Mouse (Mus musculus) neural tube, embryonic 12.5 days (tissue): ENCODE data around the gene Tcirg1. TPM values are rescaled to one million over a fixed set of nuclear protein-coding genes. Genes with fewer than 3 reads are reported as not detected.

Experiments
- ATAC-seq: fragments of 200-750 bp; cut with Nextera tagmentation; 2 replicates; pipeline ENCODE4 v1.8.0; 2017; ENCODE audit warnings: low read depth, mild to moderate bottlenecking, moderate TSS enrichment, moderate library complexity; ENCODE audit not compliant: low FRiP score
- H3K27ac ChIP-seq: fragments of 300-500 bp; sonication (generic); 2 replicates; pipeline ENCODE4 v1.5.1; 2016
- H3K27me3 ChIP-seq: fragments of 300-500 bp; sonication (generic); replicated peaks from 2 replicates; pipeline ENCODE4 v1.6.1; 2016; ENCODE audit warnings: mild to moderate bottlenecking
- H3K36me3 ChIP-seq: fragments of 300-500 bp; sonication (generic); 2 replicates; pipeline ENCODE4 v1.6.1; 2016; ENCODE audit warnings: mild to moderate bottlenecking
- H3K4me1 ChIP-seq: fragments of 300-500 bp; sonication (generic); 2 replicates; pipeline ENCODE4 v1.6.1; 2016
- H3K4me2 ChIP-seq: fragments of 300-500 bp; sonication (generic); replicated peaks from 2 replicates; pipeline ENCODE4 v1.6.1; 2016; ENCODE audit warnings: mild to moderate bottlenecking
- H3K4me3 ChIP-seq: fragments of 300-500 bp; sonication (generic); 2 replicates; pipeline ENCODE4 v1.5.1; 2016
- H3K9ac ChIP-seq: fragments of 300-500 bp; sonication (generic); 2 replicates; pipeline ENCODE4 v1.6.1; 2016; ENCODE audit warnings: mild to moderate bottlenecking
- H3K9me3 ChIP-seq: fragments of 300-500 bp; sonication (generic); 2 replicates; pipeline ENCODE4 v1.6.1; 2016; ENCODE audit warnings: mild to moderate bottlenecking
- WGBS: fragments of 180-500 bp; shearing (Covaris S2); methylation state at CpG from one replicate; pipeline ENCODE4 v1.1.7; 2016; 5-methylcytosine and 5-hydroxymethylcytosine counted together
- polyA plus RNA-seq: library from polyadenylated mRNA; unstranded; fragments of >200 nt; fragmentation: Nextera tagmentation; extraction: Ambion mirVana; gene quantifications from 2 replicates; pipeline ENCODE4 v1.2.1, GENCODE M21; 2016

The Tcirg1 gene
- polyA plus RNA-seq, 1 experiment from 2014 or later: 22.0 TPM

- H3K4me3 ChIP-seq: no peak overlapping the region
- H3K27me3 ChIP-seq: no peaks in the 10 kb centered on the region
- no peak for ATAC-seq
- H3K4me2 ChIP-seq: no peak overlapping the region
- no peak overlapping the region for H3K27ac ChIP-seq
- no peaks in the 10 kb centered on the region for H3K9me3 ChIP-seq
- H3K36me3 ChIP-seq: peaks cover 75% of the 10 kb centered on the region
- no peak overlapping the region for H3K9ac ChIP-seq
- WGBS: 91% methylated on average over 8 of the region's 8 CpGs
- peaks cover 8% of the 10 kb centered on the region for H3K4me1 ChIP-seq
Measured at GRCm38 (mm10) chr19:3890181-3890580, 16.8 kb downstream of the Tcirg1 start.

GRCm38 (mm10) chr19:3889096-3889495, 17.8 kb downstream of the Tcirg1 start:
- H3K36me3 ChIP-seq: peaks cover 79% of the 10 kb centered on the region
- H3K27ac ChIP-seq: no peak overlapping the region
- no peaks in the 10 kb centered on the region for H3K4me1 ChIP-seq
- no peaks in the 10 kb centered on the region for H3K27me3 ChIP-seq
- H3K9ac ChIP-seq: no peak overlapping the region
- no peak overlapping the region for H3K4me2 ChIP-seq
- no peaks in the 10 kb centered on the region for H3K9me3 ChIP-seq
- 92% methylated on average over 5 of the region's 5 CpGs for WGBS
- H3K4me3 ChIP-seq: no peak overlapping the region
- ATAC-seq: no peak

GRCm38 (mm10) chr19:3884325-3884990, 22.5 kb downstream of the Tcirg1 start:
- H3K27ac ChIP-seq: no peak overlapping the region
- 88% methylated on average over 6 of the region's 6 CpGs for WGBS
- H3K4me1 ChIP-seq: no peaks in the 10 kb centered on the region

GRCm38 (mm10) chr19:3882214-3882613, 24.7 kb downstream of the Tcirg1 start:
- 86% methylated on average over 4 of the region's 4 CpGs for WGBS
- H3K27me3 ChIP-seq: no peaks in the 10 kb centered on the region
- no peak overlapping the region for H3K4me2 ChIP-seq
- no peak overlapping the region for H3K9ac ChIP-seq
- no peak overlapping the region for H3K27ac ChIP-seq
- peaks cover 24% of the 10 kb centered on the region; the same call in 1 of the 2 replicates for H3K36me3 ChIP-seq
- no peaks in the 10 kb centered on the region for H3K4me1 ChIP-seq
- H3K9me3 ChIP-seq: no peaks in the 10 kb centered on the region
- no peak overlapping the region for H3K4me3 ChIP-seq
- no peak for ATAC-seq

More at GRCm38 (mm10) chr19:3884325-3884990, 22.5 kb downstream of the Tcirg1 start:
- H3K9me3 ChIP-seq: no peaks in the 10 kb centered on the region
- no peak overlapping the region for H3K4me3 ChIP-seq
- no peak for ATAC-seq
- H3K4me2 ChIP-seq: no peak overlapping the region
- no peaks in the 10 kb centered on the region for H3K27me3 ChIP-seq
- peaks cover 33% of the 10 kb centered on the region for H3K36me3 ChIP-seq
- no peak overlapping the region for H3K9ac ChIP-seq

- WGBS: 94% methylated on average over 6 of the region's 6 CpGs
- Histone ChIP-seq H3K4me2 (no peak overlapping the region), H3K36me3 (peaks cover 10% of the 10 kb centered on the region; the same call in 1 of the 2 replicates), H3K27ac (no peak overlapping the region), H3K9ac (no peak overlapping the region), H3K9me3 (no peaks in the 10 kb centered on the region), H3K4me1 (no peaks in the 10 kb centered on the region), H3K27me3 (no peaks in the 10 kb centered on the region), H3K4me3 (no peak overlapping the region)
- ATAC-seq: no peak
Measured at GRCm38 (mm10) chr19:3880054-3880848, 26.7 kb downstream of the Tcirg1 start.

- Histone ChIP-seq H3K4me2 (no peak overlapping the region), H3K27ac (no peak overlapping the region), H3K4me1 (no peaks in the 10 kb centered on the region), H3K4me3 (no peak overlapping the region), H3K9ac (no peak overlapping the region), H3K9me3 (no peaks in the 10 kb centered on the region), H3K27me3 (no peaks in the 10 kb centered on the region), H3K36me3 (peaks cover 2% of the 10 kb centered on the region; the same call in 1 of the 2 replicates)
- 91% methylated on average over 7 of the region's 7 CpGs for WGBS
- no peak for ATAC-seq
Measured at GRCm38 (mm10) chr19:3875045-3875444, 31.9 kb downstream of the Tcirg1 start.

- Histone ChIP-seq H3K27me3 (no peaks in the 10 kb centered on the region), H3K9me3 (no peaks in the 10 kb centered on the region), H3K4me2 (no peak overlapping the region), H3K9ac (no peak overlapping the region), H3K4me1 (no peaks in the 10 kb centered on the region), H3K27ac (no peak overlapping the region), H3K4me3 (no peak overlapping the region), H3K36me3 (peaks cover 2% of the 10 kb centered on the region; the same call in 1 of the 2 replicates)
- ATAC-seq: no peak
- WGBS: 85% methylated on average over 4 of the region's 4 CpGs
Measured at GRCm38 (mm10) chr19:3872373-3872772, 34.6 kb downstream of the Tcirg1 start.

- H3K4me1 ChIP-seq: no peaks in the 10 kb centered on the region
- H3K4me2 ChIP-seq: no peak overlapping the region
- H3K9ac ChIP-seq: no peak overlapping the region
- peaks cover 6% of the 10 kb centered on the region for H3K36me3 ChIP-seq
- no peak for ATAC-seq
- no peak overlapping the region for H3K27ac ChIP-seq
- H3K9me3 ChIP-seq: no peaks in the 10 kb centered on the region
- no peaks in the 10 kb centered on the region for H3K27me3 ChIP-seq
- no peak overlapping the region for H3K4me3 ChIP-seq
Measured at GRCm38 (mm10) chr19:3871468-3871867, 35.5 kb downstream of the Tcirg1 start.

- Histone ChIP-seq H3K4me2 (no peak overlapping the region), H3K27ac (no peak overlapping the region), H3K4me1 (no peaks in the 10 kb centered on the region), H3K4me3 (no peak overlapping the region), H3K27me3 (no peaks in the 10 kb centered on the region), H3K9ac (no peak overlapping the region), H3K9me3 (no peaks in the 10 kb centered on the region), H3K36me3 (peaks cover 22% of the 10 kb centered on the region)
- WGBS: 95% methylated on average over 1 of the region's 1 CpGs
- ATAC-seq: no peak
Measured at GRCm38 (mm10) chr19:3868290-3868689, 38.6 kb downstream of the Tcirg1 start.

GRCm38 (mm10) chr19:3864960-3865359, 42.0 kb downstream of the Tcirg1 start:
- H3K4me2 ChIP-seq: no peak overlapping the region
- no peaks in the 10 kb centered on the region for H3K4me1 ChIP-seq
- H3K36me3 ChIP-seq: peaks cover 22% of the 10 kb centered on the region
- no peaks in the 10 kb centered on the region for H3K27me3 ChIP-seq
- WGBS: 88% methylated on average over 2 of the region's 2 CpGs
- H3K9ac ChIP-seq: no peak overlapping the region
- H3K9me3 ChIP-seq: no peaks in the 10 kb centered on the region
- H3K4me3 ChIP-seq: no peak overlapping the region
- H3K27ac ChIP-seq: no peak overlapping the region
- no peak for ATAC-seq

- H3K4me1 ChIP-seq: no peaks in the 10 kb centered on the region
- H3K36me3 ChIP-seq: peaks cover 22% of the 10 kb centered on the region
- no peaks in the 10 kb centered on the region for H3K27me3 ChIP-seq
- H3K27ac ChIP-seq: no peak overlapping the region
- 93% methylated on average over 2 of the region's 2 CpGs for WGBS
- no peak overlapping the region for H3K9ac ChIP-seq
- ATAC-seq: no peak
- no peak overlapping the region for H3K4me3 ChIP-seq
- no peaks in the 10 kb centered on the region for H3K9me3 ChIP-seq
- H3K4me2 ChIP-seq: no peak overlapping the region
Measured at GRCm38 (mm10) chr19:3862713-3863112, 44.2 kb downstream of the Tcirg1 start.

- ATAC-seq: no peak
- Histone ChIP-seq H3K9ac (no peak overlapping the region), H3K27me3 (no peaks in the 10 kb centered on the region), H3K9me3 (no peaks in the 10 kb centered on the region), H3K27ac (no peak overlapping the region), H3K4me1 (peaks cover 26% of the 10 kb centered on the region), H3K36me3 (no peaks in the 10 kb centered on the region), H3K4me2 (no peak overlapping the region), H3K4me3 (no peak overlapping the region)
- 81% methylated on average over 3 of the region's 3 CpGs for whole genome bisulfite sequencing
Measured at GRCm38 (mm10) chr19:3857220-3857619, 49.7 kb downstream of the Tcirg1 start.
